Mouse (Mus musculus) left cerebral cortex, adult 2 months (tissue): ENCODE measurements around the gene Rnf40. TPM values are rescaled to one million over a fixed set of nuclear protein-coding genes. Genes with fewer than 3 reads are reported as not detected.
A peak's percentile ranks its signal among the peaks of the same experiment; 100 is the strongest.

Source experiments
- DNase-seq, 2 experiments: peaks; one replicate each; pipeline ENCODE4 v3.0.0; 2021 to 2022; ENCODE audit warnings: low spot score in 2 of 2, mixed read lengths in 1 of 2; ENCODE audit errors: extremely low spot score in 1 of 2
- H3K27ac ChIP-seq: fragments of 200-600 bp; 2 replicates; pipeline ENCODE4 v1.8.1; 2022
- H3K4me3 ChIP-seq: fragments of 200-600 bp; 2 replicates; pipeline ENCODE4 v1.8.1; 2022
- CTCF ChIP-seq: fragments of 200-600 bp; IDR thresholded peaks from 2 replicates; pipeline ENCODE4 v1.8.1; 2022; ENCODE audit warnings: antibody characterized with exemption, mild to moderate bottlenecking, moderate library complexity
- intact Hi-C: fragments of 180-260 bp; cut with DNase I; formaldehyde crosslinking; loops from one replicate; pipeline ENCODE4 v1.15.1; 2025
- long read RNA-seq, 2 experiments: library from polyadenylated mRNA; stranded (forward); transcript quantifications; one replicate each; pipeline ENCODE4 v2.0.0; 2021; ENCODE audit warnings: borderline mapping rate in 2 of 2
- total RNA-seq, 2 experiments: library from RNA; stranded (reverse); gene quantifications; 2 replicates each; pipeline ENCODE4 v1.2.3; 2021

Rnf40 gene
- 10 to 100 TPM; 78.8 to 79.6 TPM for total RNA-seq
- long read RNA-seq, experiment 1, full-length matches to known transcripts: 112 of 158 reads
- long read RNA-seq, experiment 1, partial matches to known transcripts: 13 of 158 reads
- long read RNA-seq, experiment 1, other reads (novel, unspliced or antisense): 33 of 158 reads
- long read RNA-seq, experiment 2, full-length matches to known transcripts: 80 of 106 reads
- long read RNA-seq, experiment 2, partial matches to known transcripts: 6 of 106 reads
- long read RNA-seq, experiment 2, other reads (novel, unspliced or antisense): 20 of 106 reads

- intact Hi-C loops: loop anchor here (2.0 kb wide), 1 partner anchor 75 kb away; no protein-coding TSS in a partner anchor
- peak within 1 kb of the TSS; percentile 91 for H3K4me3 ChIP-seq
- no peak; the same call in 1 of the 2 replicates for TF ChIP-seq CTCF
- peak; percentile 90 to 93 for DNase-seq
- H3K27ac ChIP-seq: peak within 1 kb of the TSS; percentile 88
Measured at GRCm38 (mm10) chr7:127588011-127588871, at the start of gene Rnf40, which contains the start of gene Ccdc189. TSS of gene Rnf40 (plus strand) at chr7:127588767. TSS of gene Ccdc189 (minus strand) at chr7:127588595.

GRCm38 (mm10) chr7:127541671-127542070, 46.9 kb upstream of the Rnf40 start:
- intact Hi-C loops: no loop called here
- DNase-seq: no peak

GRCm38 (mm10) chr7:127549116-127549835, 39.3 kb upstream of the Rnf40 start:
- Histone ChIP-seq H3K27ac (no peak overlapping the region), H3K4me3 (no peak overlapping the region)
- no peak for DNase-seq
- intact Hi-C loops: no loop called here
- TF ChIP-seq CTCF: no peak

More at GRCm38 (mm10) chr7:127541671-127542070, 46.9 kb upstream of the Rnf40 start:
- no peak for TF ChIP-seq CTCF
- H3K4me3 ChIP-seq: no peak overlapping the region
- H3K27ac ChIP-seq: no peak overlapping the region

- intact Hi-C loops: no loop called here
- Histone ChIP-seq H3K27ac (no peak overlapping the region), H3K4me3 (no peak overlapping the region)
- DNase-seq: no peak
- TF ChIP-seq CTCF: no peak
Measured at GRCm38 (mm10) chr7:127551558-127551957, 37.0 kb upstream of the Rnf40 start.

GRCm38 (mm10) chr7:127560580-127560979, 28.0 kb upstream of the Rnf40 start:
- intact Hi-C loops: no loop called here
- no peak for TF ChIP-seq CTCF
- no peak for DNase-seq
- Histone ChIP-seq H3K27ac (no peak overlapping the region), H3K4me3 (no peak overlapping the region)

GRCm38 (mm10) chr7:127561340-127561858, 27.2 kb upstream of the Rnf40 start, which contains the start of gene Tmem265:
TSS of gene Tmem265 (plus strand) at chr7:127561390.
- intact Hi-C loops: no loop called here
- DNase-seq: no peak
- no peak within 1 kb of the TSS for H3K4me3 ChIP-seq
- no peak within 1 kb of the TSS for H3K27ac ChIP-seq
- no peak for TF ChIP-seq CTCF

- no peak; the same call in 1 of the 2 replicates for TF ChIP-seq CTCF
- Histone ChIP-seq H3K27ac (no peak overlapping the region), H3K4me3 (no peak overlapping the region)
- DNase-seq: no peak
- intact Hi-C loops: no loop called here
Measured at GRCm38 (mm10) chr7:127564381-127565150, 24.0 kb upstream of the Rnf40 start.

GRCm38 (mm10) chr7:127572895-127573471, 15.6 kb upstream of the Rnf40 start, which contains the start of gene Phkg2:
TSS of gene Phkg2 (plus strand) at chr7:127573340.
- intact Hi-C loops: no loop called here
- Histone ChIP-seq H3K4me3 (peak within 1 kb of the TSS; percentile 87), H3K27ac (peak within 1 kb of the TSS; percentile 88)
- no peak; the same call in none of the 2 replicates for TF ChIP-seq CTCF
- DNase-seq: peak; percentile 80 to 89

GRCm38 (mm10) chr7:127573503-127574008, 15.0 kb upstream of the Rnf40 start:
- Histone ChIP-seq H3K27ac (peak overlapping the region; percentile 50), H3K4me3 (peak overlapping the region; percentile 87)
- no peak for TF ChIP-seq CTCF
- DNase-seq: no peak
- intact Hi-C loops: no loop called here

- H3K27ac ChIP-seq: peak overlapping the region; percentile 50
- intact Hi-C loops: no loop called here
- DNase-seq: no peak
- TF ChIP-seq CTCF: no peak
- peak overlapping the region; percentile 87 for H3K4me3 ChIP-seq
Measured at GRCm38 (mm10) chr7:127574115-127574514, 14.5 kb upstream of the Rnf40 start.
